Mouse (Mus musculus) cerebellum, adult 2 months (tissue): Measurements from ENCODE around the gene Gm9747. TPM values are rescaled to one million over a fixed set of nuclear protein-coding genes. Genes with fewer than 3 reads are reported as not detected.

Source experiments
- DNase-seq, 2 experiments: peaks; one replicate each; pipeline ENCODE4 v3.0.0; 2021
- H3K27ac ChIP-seq: fragments of 200-500 bp; 2 replicates; pipeline ENCODE4 v1.5.1; 2012; ENCODE audit warnings: low read length, control low read depth, inconsistent platforms; ENCODE audit not compliant: insufficient read depth
- H3K27me3 ChIP-seq: fragments of 200-500 bp; 2 replicates; pipeline ENCODE4 v1.6.1; 2012; ENCODE audit warnings: inconsistent platforms, mild to moderate bottlenecking, low read length, moderate library complexity; ENCODE audit not compliant: control insufficient read depth, insufficient read depth
- H3K4me1 ChIP-seq: fragments of 200-500 bp; 2 replicates; pipeline ENCODE4 v1.6.1; 2011; ENCODE audit warnings: low read length; ENCODE audit not compliant: control insufficient read depth, insufficient read depth
- H3K4me3 ChIP-seq: fragments of 200-500 bp; replicated peaks from 2 replicates; pipeline ENCODE3; 2011; ENCODE audit warnings: mild to moderate bottlenecking, low read depth, low read length, control low read depth; ENCODE audit not compliant: insufficient read depth
- CTCF ChIP-seq: fragments of 200-500 bp; IDR thresholded peaks from 2 replicates; pipeline ENCODE4 v1.5.1; 2011; ENCODE audit warnings: low read depth, mild to moderate bottlenecking, control low read depth, low read length, moderate library complexity, borderline replicate concordance; ENCODE audit not compliant: insufficient read depth
- POLR2A ChIP-seq: fragments of 200-500 bp; IDR thresholded peaks from 2 replicates; pipeline ENCODE4 v1.6.1; 2011; ENCODE audit warnings: low read length, control low read depth, borderline replicate concordance; ENCODE audit not compliant: insufficient read depth
- WGBS: fragments of 180-500 bp; shearing (Covaris S2); methylation state at CpG from one replicate; pipeline ENCODE4 v1.1.7; 2018; 5-methylcytosine and 5-hydroxymethylcytosine counted together
- polyA plus RNA-seq: library from polyadenylated mRNA; depleted of rRNA; stranded (reverse); fragments of >200 nt; gene quantifications from 2 replicates; pipeline ENCODE4 v1.2.3, GENCODE M21; 2012

The Gm9747 gene
- polyA plus RNA-seq, 1 experiment: not detected

DNA sequence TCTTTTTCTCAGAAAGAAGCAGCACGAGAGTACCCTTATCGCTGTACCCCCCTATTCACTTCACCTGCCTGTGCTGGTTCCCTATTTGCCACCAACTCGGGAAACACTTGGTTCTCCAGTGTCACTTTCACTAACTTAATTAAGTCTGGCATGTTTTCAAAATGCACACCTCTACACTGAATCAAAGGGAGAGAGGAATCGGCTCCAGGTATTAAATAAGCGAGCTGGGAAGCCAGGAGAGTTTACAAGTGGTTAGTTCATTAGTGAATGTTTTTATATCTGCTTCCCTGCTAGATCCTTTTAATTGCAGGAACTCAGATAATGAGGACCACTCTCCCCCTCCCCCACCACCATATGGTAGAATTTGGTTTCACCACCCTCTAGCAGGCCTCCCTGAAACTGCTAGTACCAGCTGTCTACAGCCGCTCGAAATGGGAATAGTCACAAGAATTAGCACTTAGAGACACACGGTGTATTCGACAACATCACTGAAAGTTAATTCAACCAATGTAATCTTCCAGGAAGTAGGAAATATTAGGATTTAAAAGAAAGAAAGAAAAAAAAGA, 28.2 kb downstream of the Gm9747 start:
- TF ChIP-seq CTCF: no peak
- no peak for TF ChIP-seq POLR2A
- peak; percentile 36 to 66 for DNase-seq

DNA sequence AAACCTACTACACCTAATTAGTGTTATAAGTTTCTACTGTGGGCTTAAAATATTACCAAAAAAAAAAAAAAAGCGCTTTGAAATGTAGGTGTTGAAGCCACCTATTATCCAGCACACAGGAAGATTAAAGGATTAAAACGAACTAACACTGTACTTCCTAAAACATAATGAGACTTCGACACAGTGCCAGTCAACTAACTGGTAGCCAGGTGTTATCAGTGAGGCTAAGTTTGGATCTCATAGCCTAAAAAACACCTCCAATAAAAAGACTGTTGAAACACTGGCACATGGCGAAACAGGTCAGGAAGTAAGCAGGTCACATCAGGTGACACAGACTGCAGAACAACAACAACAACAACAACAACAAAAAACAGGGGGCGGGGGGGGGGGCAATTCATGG, 28.7 kb downstream of the Gm9747 start:
- Histone ChIP-seq H3K27ac (no peak overlapping the region), H3K27me3 (no peaks in the 10 kb centered on the region), H3K4me3 (no peak overlapping the region), H3K4me1 (peaks cover 19% of the 10 kb centered on the region)
- DNase-seq: no peak
- TF ChIP-seq CTCF: no peak
- WGBS: 70% methylated on average over 5 of the region's 5 CpGs

More for the DNA sequence above, 28.2 kb downstream of the Gm9747 start:
- H3K27me3 ChIP-seq: no peaks in the 10 kb centered on the region
- H3K27ac ChIP-seq: no peak overlapping the region
- no peak overlapping the region for H3K4me3 ChIP-seq
- H3K4me1 ChIP-seq: peaks cover 19% of the 10 kb centered on the region
- WGBS: 31% methylated on average over 9 of the region's 9 CpGs

DNA sequence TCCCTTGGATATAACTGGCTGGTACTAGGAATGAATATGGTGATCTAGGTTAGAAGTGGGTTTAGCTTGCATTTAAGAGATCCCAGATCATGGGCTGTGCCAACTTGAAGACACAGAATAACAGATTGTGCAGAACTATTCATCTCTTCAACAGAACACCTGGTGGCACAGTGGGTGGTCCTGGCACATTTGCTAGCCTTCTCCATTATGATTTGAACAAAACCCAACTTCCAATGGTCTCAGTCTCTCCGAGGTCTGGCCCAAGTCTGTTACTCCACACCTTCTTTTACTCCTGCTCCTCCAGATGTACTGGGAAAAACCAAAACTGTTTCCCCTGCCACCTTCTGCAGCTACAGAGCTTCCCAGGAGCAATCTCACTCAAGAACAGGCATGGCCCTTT, 29.4 kb downstream of the Gm9747 start:
- Histone ChIP-seq H3K4me3 (no peak overlapping the region), H3K27ac (no peak overlapping the region), H3K27me3 (no peaks in the 10 kb centered on the region), H3K4me1 (peaks cover 19% of the 10 kb centered on the region)
- peak; percentile 88 for DNase-seq
- TF ChIP-seq CTCF: no peak
- TF ChIP-seq POLR2A: no peak
- 14% methylated on average over 1 of the region's 1 CpGs for WGBS

DNA sequence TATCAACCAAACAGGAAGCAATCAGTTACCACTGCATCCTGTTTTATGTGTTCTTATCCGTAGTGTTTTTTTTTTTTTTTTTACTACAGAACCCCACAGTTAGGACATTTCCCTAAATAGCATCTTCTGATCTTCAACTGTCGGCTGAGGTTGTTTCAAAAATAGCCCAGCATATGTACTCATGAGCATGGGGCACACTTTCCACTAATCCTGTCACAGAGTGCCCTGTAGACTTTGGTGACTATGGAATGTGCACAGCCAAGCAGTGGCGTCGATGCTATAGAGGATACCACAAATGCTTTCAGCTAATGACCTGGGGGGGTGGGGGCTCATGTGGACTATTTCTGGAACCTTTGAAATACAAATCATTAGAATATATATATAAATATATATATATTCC, 34.6 kb downstream of the Gm9747 start:
- H3K4me3 ChIP-seq: no peak overlapping the region
- WGBS: 47% methylated on average over 4 of the region's 4 CpGs
- H3K27me3 ChIP-seq: no peaks in the 10 kb centered on the region

DNA sequence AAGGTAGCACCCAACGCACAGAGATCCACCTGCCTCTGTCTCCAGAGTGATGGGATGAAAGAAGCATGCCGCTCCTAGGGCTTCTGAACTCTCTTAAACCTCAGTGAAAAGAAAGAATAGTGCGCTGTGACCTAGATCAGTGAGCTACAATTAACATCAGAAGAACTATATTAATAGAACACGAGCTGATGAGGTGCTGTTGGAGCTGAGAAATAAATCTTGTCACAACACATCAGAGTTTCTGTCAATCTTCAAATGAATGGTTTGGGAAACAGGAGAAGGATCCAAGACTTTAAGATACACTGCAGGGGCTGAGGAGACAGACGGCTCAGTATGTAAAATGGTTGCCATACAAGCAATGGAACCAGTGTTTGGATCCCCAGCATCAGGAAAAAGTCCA, 39.3 kb downstream of the Gm9747 start:
- H3K27ac ChIP-seq: no peak overlapping the region
- no peak for DNase-seq
- no peak overlapping the region for H3K4me3 ChIP-seq
- no peaks in the 10 kb centered on the region for H3K27me3 ChIP-seq
- TF ChIP-seq POLR2A (no peak), CTCF (no peak)
- H3K4me1 ChIP-seq: peaks cover 6% of the 10 kb centered on the region; the same call in 1 of the 2 replicates
- WGBS: 69% methylated on average over 5 of the region's 5 CpGs

More for the DNA sequence above, 34.6 kb downstream of the Gm9747 start:
- DNase-seq: no peak
- peaks cover 10% of the 10 kb centered on the region for H3K4me1 ChIP-seq
- TF ChIP-seq POLR2A (no peak), CTCF (no peak)
- H3K27ac ChIP-seq: no peak overlapping the region

DNA sequence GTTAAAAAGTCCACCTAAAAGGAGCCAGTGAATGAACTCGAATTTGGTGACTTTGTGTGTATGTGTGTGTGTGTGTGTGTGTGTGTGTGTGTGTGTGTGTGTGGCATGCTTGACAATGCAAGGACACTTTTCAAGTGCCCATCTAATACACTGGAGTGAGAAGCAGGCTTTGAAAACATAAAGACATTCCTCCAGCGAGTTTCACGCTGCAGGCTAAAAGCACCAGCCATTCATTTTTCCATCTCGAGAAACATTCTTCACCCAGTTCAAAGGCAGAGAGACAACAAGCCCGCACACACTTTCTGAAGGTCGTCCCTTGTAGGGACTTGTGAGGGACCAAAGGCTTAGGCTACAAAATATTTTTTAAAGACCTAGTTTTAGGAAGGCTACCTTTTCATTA, 40.6 kb downstream of the Gm9747 start:
- DNase-seq: no peak
- 50% methylated on average over 6 of the region's 6 CpGs for WGBS
- Histone ChIP-seq H3K27ac (no peak overlapping the region), H3K4me1 (peaks cover 6% of the 10 kb centered on the region; the same call in 1 of the 2 replicates), H3K4me3 (no peak overlapping the region), H3K27me3 (no peaks in the 10 kb centered on the region)
- TF ChIP-seq POLR2A (no peak), CTCF (no peak)

DNA sequence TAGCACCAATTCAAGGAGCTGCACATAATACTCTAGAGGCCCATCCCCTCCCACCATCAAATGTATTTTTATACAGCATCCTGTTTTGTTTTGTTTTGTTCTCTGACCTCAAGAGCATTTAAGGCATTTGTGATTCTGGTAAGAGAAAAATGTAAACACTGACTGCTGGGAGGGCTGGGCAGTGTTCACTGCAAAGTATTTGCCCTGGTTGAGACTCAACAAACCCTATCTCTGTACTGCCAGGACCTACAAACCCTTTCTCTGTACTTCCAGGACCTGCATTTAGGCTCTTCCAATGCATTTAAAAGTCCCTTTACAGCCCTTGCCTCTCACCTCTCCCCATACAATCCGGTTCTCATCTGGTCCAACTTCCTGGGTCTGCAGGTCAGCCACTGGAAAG, 41.4 kb downstream of the Gm9747 start:
- WGBS: 73% methylated on average over 1 of the region's 1 CpGs
- peaks cover 6% of the 10 kb centered on the region; the same call in 1 of the 2 replicates for H3K4me1 ChIP-seq
- no peak overlapping the region for H3K4me3 ChIP-seq
- no peaks in the 10 kb centered on the region for H3K27me3 ChIP-seq
- no peak for DNase-seq
- TF ChIP-seq POLR2A: no peak
- no peak for TF ChIP-seq CTCF
- H3K27ac ChIP-seq: no peak overlapping the region

DNA sequence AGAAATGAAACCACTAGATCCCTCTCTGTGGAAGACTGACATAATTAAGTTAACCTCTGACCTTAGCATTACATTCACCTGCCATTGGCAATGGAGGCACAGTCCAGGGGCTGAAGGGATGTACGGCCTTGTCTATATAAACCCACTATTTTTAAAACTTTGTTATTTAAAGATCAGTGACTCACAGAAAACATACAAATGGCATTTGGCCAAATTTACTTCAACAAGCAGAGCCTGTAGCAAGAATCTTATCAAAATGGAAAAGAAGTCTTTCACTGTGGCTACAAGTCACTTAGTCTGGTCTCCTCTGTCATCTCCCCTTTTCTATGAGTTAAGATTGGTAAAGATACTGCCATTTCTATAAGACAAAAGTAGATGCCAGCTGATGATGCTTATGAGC, 46.9 kb downstream of the Gm9747 start:
- Histone ChIP-seq H3K27me3 (no peaks in the 10 kb centered on the region), H3K4me1 (peaks cover 6% of the 10 kb centered on the region; the same call in 1 of the 2 replicates), H3K4me3 (no peak overlapping the region), H3K27ac (no peak overlapping the region)
- DNase-seq: no peak
- TF ChIP-seq CTCF: no peak
- TF ChIP-seq POLR2A: no peak
- WGBS: 17% methylated on average over 1 of the region's 1 CpGs
